Mouse (Mus musculus) mature B cell (primary cell): ENCODE measurements around the gene BC049762.

Experiments used
- in situ Hi-C: fragments of 300-500 bp; cut with MboI; formaldehyde crosslinking; loops from 2 replicates; pipeline ENCODE4 v1.14.3; 2019

The BC049762 gene

DNA sequence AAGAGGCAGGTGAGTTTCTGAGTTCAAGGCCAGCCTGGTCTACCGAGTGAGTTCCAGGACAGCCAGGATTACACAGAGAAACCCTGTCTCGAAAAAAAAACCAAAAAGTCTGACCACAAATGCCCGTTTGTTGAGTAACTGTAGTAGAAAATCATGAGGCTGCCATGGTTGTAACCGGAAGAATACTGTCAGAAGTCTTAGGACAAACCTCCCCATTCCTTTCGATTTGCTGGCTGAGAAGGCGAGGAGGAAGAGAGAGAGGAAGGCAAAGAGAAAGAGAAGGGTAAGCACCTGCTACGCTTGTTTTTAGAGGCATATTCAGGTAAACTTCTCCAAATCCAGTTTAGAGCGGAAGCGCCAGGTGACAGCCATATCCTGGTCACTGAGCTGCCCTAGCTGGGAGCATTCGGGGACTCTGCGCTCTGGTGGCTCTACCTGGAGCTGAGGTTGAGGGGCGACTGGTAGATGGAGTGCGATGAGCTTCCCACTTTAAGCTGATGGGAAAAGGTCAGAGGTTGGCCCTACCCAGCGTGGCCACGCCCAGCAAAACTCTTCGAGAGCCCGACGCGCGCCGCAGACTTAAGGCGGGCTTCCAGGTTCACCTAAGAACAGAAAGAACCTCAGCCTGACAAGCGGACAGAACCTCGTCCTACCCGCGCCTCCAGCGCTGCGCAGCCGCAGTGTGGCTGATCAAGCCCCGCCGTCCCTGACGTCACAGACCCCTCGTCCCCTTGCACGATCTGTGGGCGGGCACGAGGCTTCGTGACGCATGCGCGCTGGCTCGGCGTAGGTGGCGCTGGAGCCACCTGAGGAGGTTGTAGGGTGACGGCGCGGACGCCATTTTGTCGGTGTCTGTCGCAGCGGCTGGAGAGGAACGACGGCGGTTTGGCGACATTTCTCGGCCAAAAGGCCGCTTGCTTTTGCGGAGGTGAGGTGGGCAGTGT, at the start of gene BC049762:
Gene BC049762 (minus strand): TSS at position 705 of the 944 bp plus-strand sequence.
- in situ Hi-C loops: loop anchor here (25.0 kb wide), 1 partner anchor 1125 kb away; the partner anchor contains the start of gene 9530068E07Rik

DNA sequence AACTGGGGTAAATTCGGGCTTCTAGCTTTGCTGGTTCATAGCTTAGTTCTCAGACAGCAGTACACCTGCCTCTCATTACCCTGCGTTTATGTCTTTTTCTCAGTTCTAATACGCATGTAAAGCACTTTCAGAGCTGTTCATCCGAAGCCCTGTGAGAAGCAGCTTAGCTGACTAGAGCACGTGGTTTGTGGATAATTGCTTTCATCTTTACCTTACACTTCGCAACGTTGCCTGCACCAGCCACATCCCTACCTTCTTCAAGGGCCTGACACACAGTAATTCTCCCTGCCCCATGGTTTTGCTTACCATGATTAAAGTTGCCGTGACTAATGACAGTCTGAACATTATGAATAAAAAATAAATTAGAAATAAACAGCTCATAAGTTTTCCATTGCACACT, 49.0 kb upstream of the BC049762 start:
- in situ Hi-C loops: no loop called here

DNA sequence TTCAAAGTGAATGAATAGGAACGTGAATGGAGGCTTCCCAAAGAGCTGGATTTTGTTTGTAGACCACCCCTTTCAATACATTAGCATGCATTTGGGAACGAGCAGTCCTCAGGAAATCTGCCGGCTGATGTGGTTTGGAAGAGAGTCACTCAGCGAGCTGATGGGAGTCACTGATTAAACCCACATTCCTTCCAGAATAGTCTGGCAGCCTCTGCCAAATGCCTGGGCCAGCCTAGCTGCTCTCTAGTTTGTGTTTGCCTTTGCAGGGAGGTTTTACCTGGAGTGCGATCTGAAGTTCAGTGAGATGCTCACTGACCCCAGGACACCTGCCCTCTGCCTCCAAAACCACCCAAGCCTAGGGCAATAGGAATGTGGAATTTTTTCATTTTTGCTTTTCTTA, 45.5 kb upstream of the BC049762 start:
- in situ Hi-C loops: no loop called here

GRCm38 (mm10) chr11:51303981-51304553, 41.2 kb upstream of the BC049762 start:
- in situ Hi-C loops: no loop called here

DNA sequence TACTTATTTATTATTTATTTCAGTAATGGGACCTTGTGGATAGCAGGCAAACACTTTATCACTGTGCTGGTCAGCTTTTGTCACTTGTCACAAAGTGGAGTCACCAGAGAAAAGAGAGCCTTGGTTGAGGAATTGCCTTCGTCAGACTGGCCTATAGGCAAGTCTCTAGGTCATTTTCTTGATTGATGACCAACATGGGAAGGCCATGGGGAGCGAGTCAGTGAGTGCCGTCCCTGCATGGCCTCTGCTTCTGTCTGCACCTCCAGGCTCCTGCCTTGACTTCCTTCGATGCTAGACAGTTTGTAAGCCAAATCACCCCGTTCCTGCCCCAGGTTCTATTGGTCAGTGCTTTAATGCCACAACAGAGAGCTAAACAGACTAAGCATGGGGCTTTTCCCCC, 39.5 kb upstream of the BC049762 start:
- in situ Hi-C loops: no loop called here

- in situ Hi-C loops: loop anchor here (25.0 kb wide), 1 partner anchor 239 kb away; no protein-coding TSS in a partner anchor
Measured at GRCm38 (mm10) chr11:51298691-51299090, 35.8 kb upstream of the BC049762 start.

- in situ Hi-C loops: loop anchor here (25.0 kb wide), 1 partner anchor 242 kb away; no protein-coding TSS in a partner anchor
Measured at GRCm38 (mm10) chr11:51295742-51296141, 32.9 kb upstream of the BC049762 start.

GRCm38 (mm10) chr11:51293956-51294530, 31.2 kb upstream of the BC049762 start:
- in situ Hi-C loops: loop anchor here (25.0 kb wide), 1 partner anchor 243 kb away; no protein-coding TSS in a partner anchor

DNA sequence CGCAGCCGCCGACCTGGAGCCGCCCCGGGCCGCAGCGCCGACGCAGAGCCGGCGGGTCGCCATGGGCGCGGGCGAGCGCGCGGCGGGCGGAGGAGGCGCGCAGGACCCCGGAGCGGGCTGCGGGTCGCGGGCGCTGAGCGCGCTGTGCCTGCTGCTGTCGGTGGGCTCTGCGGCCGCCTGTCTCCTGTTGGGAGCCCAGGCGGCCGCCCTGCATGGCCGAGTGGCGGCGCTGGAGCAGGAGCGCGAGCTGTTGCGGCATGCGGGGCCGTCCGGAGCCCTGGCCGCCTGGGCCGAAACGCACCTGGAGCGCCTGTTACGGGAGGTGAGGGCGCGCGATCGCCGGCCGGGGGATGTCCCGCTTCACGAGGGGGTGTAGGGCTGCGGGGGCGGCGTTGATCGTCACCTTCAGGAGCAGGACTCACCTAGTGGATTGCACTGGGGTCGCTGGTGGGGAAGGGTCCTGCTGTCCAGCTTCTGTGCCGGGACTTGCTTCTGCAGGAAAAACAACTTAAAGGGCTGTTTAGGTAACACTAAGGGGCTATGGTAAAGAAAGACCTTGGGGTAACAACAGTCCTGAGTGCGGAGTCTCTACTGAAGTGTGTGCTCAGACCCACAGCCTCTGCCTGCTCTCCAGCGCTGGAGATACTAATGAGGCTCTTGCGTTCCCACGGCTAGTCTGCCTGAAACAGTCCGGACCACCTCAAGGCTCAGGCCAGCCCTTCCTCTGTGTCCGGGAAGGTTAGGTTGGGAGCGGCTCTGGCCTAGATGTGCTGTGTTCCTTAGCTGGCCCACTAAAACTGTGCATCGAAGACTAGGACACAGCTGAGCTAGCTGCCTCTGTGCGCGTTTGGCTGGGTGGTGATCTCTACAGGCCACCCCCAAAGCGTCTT, 27.5 kb upstream of the BC049762 start:
- in situ Hi-C loops: loop anchor here (25.0 kb wide), 1 partner anchor 247 kb away; no protein-coding TSS in a partner anchor

GRCm38 (mm10) chr11:51289564-51290041, 26.8 kb upstream of the BC049762 start, which contains the start of gene Col23a1:
Gene Col23a1 (plus strand): TSS chr11:51289920.
- in situ Hi-C loops: loop anchor here (25.0 kb wide), 1 partner anchor 248 kb away; no protein-coding TSS in a partner anchor

- in situ Hi-C loops: loop anchor here (25.0 kb wide), 1 partner anchor 1113 kb away; the partner anchor contains the start of gene 9530068E07Rik
Measured at GRCm38 (mm10) chr11:51274418-51274817, 11.6 kb upstream of the BC049762 start.

- in situ Hi-C loops: loop anchor here (25.0 kb wide), 1 partner anchor 1122 kb away; the partner anchor contains the start of gene 9530068E07Rik
Measured at GRCm38 (mm10) chr11:51265326-51265725, 2.5 kb upstream of the BC049762 start.

DNA sequence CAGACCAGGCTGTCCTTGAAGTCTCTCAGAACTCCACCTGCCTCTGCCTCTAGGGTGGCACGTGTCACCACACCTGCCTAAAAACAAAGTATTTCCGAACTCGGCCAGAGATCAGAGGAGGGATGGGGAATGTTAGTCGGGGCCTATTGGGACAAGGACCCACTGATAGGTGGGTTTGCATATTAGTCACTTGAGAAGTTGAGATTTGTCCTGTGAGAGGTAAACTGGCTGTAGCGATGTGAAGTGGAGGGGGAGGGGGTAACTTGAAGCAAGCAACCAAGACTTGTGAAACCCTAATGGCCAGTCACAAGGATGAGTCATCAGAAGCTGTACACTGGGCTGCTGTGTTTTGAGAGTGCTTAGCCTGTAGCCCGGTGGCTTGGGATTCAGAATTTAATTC, 1.5 kb upstream of the BC049762 start:
- in situ Hi-C loops: loop anchor here (25.0 kb wide), 1 partner anchor 1123 kb away; the partner anchor contains the start of gene 9530068E07Rik

DNA sequence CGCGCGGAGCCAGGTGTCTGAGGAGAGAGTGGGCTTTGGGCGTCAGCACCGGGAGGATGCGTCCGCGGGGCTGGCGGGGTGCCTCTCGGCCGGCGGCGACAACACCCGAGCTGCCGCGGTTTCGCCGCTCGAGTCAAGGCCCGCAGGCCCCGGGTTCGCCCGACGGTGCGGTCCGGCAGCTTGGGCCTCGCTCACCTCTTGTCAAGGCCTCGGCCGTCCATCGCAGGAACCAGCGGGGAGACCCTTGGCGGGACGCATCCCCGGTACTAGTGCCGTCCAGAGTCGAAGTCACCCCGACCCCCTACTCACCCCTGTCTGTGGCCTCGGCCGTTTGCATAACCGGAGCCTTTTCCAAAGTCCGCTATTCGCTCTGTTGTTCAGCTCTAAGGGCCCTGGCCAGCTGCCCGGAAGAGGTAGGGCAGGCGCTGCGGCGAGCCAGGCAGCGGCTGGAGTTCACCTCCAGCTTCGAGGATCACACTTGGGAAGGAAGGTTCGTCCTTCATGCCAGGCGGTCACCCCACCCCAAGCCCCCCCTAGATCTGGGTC, 513 bp upstream of the BC049762 start:
- in situ Hi-C loops: loop anchor here (25.0 kb wide), 1 partner anchor 1124 kb away; the partner anchor contains the start of gene 9530068E07Rik

- in situ Hi-C loops: loop anchor here (25.0 kb wide), 1 partner anchor 1126 kb away; the partner anchor contains the start of gene 9530068E07Rik
Measured at GRCm38 (mm10) chr11:51261680-51262219, 1.1 kb downstream of the BC049762 start, which contains the start of gene Clk4. Gene Clk4 (plus strand): TSS chr11:51261730.

- in situ Hi-C loops: loop anchor here (25.0 kb wide), 1 partner anchor 1130 kb away; the partner anchor contains the start of gene 9530068E07Rik
Measured at GRCm38 (mm10) chr11:51257006-51257405, 5.8 kb downstream of the BC049762 start.

- in situ Hi-C loops: no loop called here
Measured at GRCm38 (mm10) chr11:51242897-51243296, 19.9 kb downstream of the BC049762 start.

DNA sequence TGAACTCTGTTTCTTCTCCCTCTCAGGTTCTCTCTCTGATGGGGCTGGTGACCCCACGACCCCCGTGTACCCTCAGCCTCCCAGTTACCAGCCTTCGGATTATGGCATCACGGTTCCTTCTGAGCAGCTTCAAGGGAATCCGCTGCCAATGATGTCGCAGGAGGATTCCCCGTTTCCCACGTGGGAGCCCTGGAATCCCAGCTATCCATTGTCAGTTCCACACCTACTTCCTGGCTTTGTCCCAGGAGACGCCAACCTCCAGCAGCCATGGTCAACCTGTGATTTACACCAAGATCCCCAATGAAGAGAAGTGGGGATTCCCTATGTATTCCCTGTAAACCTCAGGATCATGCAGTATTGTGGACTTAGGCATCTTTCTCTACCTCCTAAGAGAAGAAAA, 28.2 kb downstream of the BC049762 start:
- in situ Hi-C loops: no loop called here

DNA sequence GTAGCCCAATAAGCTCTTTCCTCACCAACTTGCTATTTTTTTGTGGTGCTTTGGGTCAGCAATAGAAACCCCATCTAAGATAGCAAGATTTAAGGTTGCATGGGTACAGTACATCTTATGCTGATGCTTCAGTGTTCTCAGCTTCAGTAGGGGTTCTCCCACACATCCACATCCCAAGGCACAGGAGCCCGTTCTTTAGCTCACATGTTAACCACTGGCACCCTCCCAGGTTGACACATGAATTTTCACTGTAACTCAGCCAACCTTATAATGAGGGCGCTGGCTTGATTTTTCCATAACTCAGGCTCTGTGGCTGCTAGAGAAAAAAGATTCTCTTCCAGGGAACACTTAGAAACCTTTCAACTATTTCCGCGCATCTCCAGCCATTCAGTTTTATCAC, 35.7 kb downstream of the BC049762 start:
- in situ Hi-C loops: no loop called here

DNA sequence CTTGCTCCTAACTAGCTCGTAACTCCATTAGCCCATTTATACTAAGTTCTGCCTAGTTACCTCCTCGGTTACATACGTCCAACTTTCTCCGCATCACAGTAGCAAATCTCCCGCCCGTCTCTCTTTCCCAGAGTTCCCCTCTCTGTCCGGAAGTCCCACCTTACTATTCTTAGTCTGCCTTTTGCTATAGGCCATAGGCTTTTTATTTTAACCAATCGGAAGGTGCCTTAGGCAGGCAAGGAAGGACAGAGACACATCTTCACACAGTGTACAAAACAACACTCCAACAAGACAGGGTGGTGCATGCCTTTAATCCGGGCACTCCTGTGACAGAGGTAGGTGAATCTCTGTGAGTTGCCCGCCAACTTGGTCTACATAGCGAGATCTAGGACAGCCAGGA, 42.5 kb downstream of the BC049762 start, which contains the start of gene Gm12569:
Gene Gm12569 (plus strand): TSS at position 166 of the 400 bp plus-strand sequence.
- in situ Hi-C loops: no loop called here
